Mouse (Mus musculus) kidney, embryonic 14.5 days (tissue): Measurements from ENCODE around the gene Polr3h. TPM values are rescaled to one million over a fixed set of nuclear protein-coding genes. Genes with fewer than 3 reads are reported as not detected.
"Not testable (repeated sequence)": the region's sequence is repeated elsewhere in the genome, so short reads cannot be mapped to it uniquely, and the experiment has no call there.

ENCODE experiments used
- ATAC-seq: fragments of 200-750 bp; cut with Nextera tagmentation; 2 replicates; pipeline ENCODE4 v1.8.0; 2017; ENCODE audit warnings: moderate number of reproducible peaks, mild to moderate bottlenecking, moderate TSS enrichment, moderate library complexity; ENCODE audit not compliant: low FRiP score, low TSS enrichment
- H3K27ac ChIP-seq: fragments of 300-500 bp; sonication (generic); 2 replicates; pipeline ENCODE4 v1.5.1; 2014; ENCODE audit warnings: low read depth, mild to moderate bottlenecking, low read length, moderate library complexity, mixed read lengths
- H3K27me3 ChIP-seq: fragments of 300-500 bp; sonication (generic); 2 replicates; pipeline ENCODE4 v1.6.1; 2014; ENCODE audit warnings: mild to moderate bottlenecking, low read length; ENCODE audit not compliant: control insufficient read depth, insufficient read depth
- H3K36me3 ChIP-seq: fragments of 300-500 bp; sonication (generic); 2 replicates; pipeline ENCODE4 v1.6.1; 2014; ENCODE audit warnings: low read length, mixed read lengths; ENCODE audit not compliant: control insufficient read depth, insufficient read depth
- H3K4me1 ChIP-seq: fragments of 300-500 bp; sonication (generic); 2 replicates; pipeline ENCODE4 v1.6.1; 2014; ENCODE audit warnings: low read length, mixed read lengths; ENCODE audit not compliant: control insufficient read depth, insufficient read depth
- H3K4me2 ChIP-seq: fragments of 300-500 bp; sonication (generic); replicated peaks from 2 replicates; pipeline ENCODE4 v1.6.1; 2014; ENCODE audit warnings: low read depth, mild to moderate bottlenecking, low read length
- H3K4me3 ChIP-seq: fragments of 300-500 bp; sonication (generic); 2 replicates; pipeline ENCODE4 v1.5.1; 2014; ENCODE audit warnings: mild to moderate bottlenecking, low read length
- H3K9ac ChIP-seq: fragments of 300-500 bp; sonication (generic); 2 replicates; pipeline ENCODE4 v1.6.1; 2014; ENCODE audit warnings: low read depth, mild to moderate bottlenecking, low read length, moderate library complexity
- H3K9me3 ChIP-seq: fragments of 300-500 bp; sonication (generic); 2 replicates; pipeline ENCODE4 v1.6.1; 2016; ENCODE audit warnings: low read length; ENCODE audit not compliant: control insufficient read depth
- WGBS: fragments of 180-500 bp; shearing (Covaris S2); extraction: QIAGEN DNeasy Blood & Tissue Kit; methylation state at CpG from one replicate; pipeline ENCODE4 v1.1.7; 2014; 5-methylcytosine and 5-hydroxymethylcytosine counted together
- polyA plus RNA-seq: library from polyadenylated mRNA; unstranded; fragments of >200 nt; fragmentation: Nextera tagmentation; extraction: Ambion mirVana; gene quantifications from 2 replicates; pipeline ENCODE4 v1.2.1, GENCODE M21; 2014

Polr3h gene
- polyA plus RNA-seq, 1 experiment from 2014 or later: 78.9 TPM

GRCm38 (mm10) chr15:81914668-81915067 lies 11.4 kb downstream of the Polr3h start:
- no peak overlapping the region for H3K4me3 ChIP-seq
- no peak overlapping the region for H3K4me2 ChIP-seq
- H3K27me3 ChIP-seq: no peaks in the 10 kb centered on the region
- peaks cover 82% of the 10 kb centered on the region for H3K36me3 ChIP-seq
- H3K9ac ChIP-seq: no peak overlapping the region
- WGBS: 78% methylated on average over 5 of the region's 5 CpGs
- no peak; the same call in 1 of the 2 replicates for ATAC-seq
- H3K27ac ChIP-seq: no peak overlapping the region
- no peaks in the 10 kb centered on the region for H3K4me1 ChIP-seq
- no peaks in the 10 kb centered on the region for H3K9me3 ChIP-seq

DNA sequence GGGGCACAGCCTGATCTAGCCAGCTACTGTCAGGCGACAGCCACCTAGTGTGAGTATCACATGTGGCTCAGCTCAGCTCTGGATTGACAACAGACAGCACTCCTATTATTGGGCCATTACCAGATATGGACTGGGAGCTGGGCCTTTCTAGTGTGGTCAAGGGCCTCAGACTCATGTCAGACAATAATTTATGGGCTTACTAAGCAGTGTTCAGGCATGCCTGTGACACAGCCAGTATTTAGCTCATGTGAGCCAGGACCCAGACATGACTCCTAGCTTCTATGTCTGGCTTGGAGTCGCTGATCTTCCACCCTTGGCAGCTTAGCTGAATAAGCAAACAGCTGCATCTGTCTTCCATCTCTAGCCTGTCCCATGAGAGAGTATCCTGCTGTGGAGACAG lies 13.5 kb downstream of the Polr3h start:
- Histone ChIP-seq H3K4me2 (no peak overlapping the region), H3K36me3 (peaks cover 89% of the 10 kb centered on the region), H3K9ac (no peak overlapping the region), H3K4me3 (no peak overlapping the region), H3K4me1 (no peaks in the 10 kb centered on the region), H3K27ac (no peak overlapping the region), H3K27me3 (no peaks in the 10 kb centered on the region), H3K9me3 (no peaks in the 10 kb centered on the region)
- WGBS: 63% methylated on average over 2 of the region's 2 CpGs
- no peak for ATAC-seq

GRCm38 (mm10) chr15:81908767-81909166 lies 17.3 kb downstream of the Polr3h start:
- not testable (repeated sequence) for H3K9me3 ChIP-seq, H3K4me2 ChIP-seq, H3K4me1 ChIP-seq, H3K27me3 ChIP-seq, H3K27ac ChIP-seq, H3K4me3 ChIP-seq, ATAC-seq, H3K9ac ChIP-seq
- 89% methylated on average over 4 of the region's 4 CpGs for WGBS
- H3K36me3 ChIP-seq: peaks cover 94% of the 10 kb centered on the region

DNA sequence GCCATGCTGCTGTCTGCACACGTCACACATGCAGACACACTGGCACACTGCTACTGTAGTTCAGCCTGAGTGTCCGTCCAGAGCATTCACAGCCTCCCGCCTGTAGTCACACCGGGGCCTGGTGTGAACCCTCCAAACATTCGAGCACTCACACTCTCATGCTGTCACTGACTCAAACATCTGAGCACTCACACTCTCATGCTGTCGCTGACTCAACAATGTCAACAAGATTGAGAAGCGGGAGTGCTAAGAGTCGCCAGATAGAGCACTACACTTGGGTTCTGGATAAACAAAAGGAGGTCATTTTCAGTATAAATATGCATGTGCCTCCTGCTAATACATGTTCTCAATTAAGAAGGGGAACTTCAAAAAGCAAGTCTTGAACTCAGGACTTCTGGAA lies 18.1 kb downstream of the Polr3h start:
- Histone ChIP-seq H3K27ac (no peak overlapping the region), H3K9me3 (no peaks in the 10 kb centered on the region), H3K4me1 (no peaks in the 10 kb centered on the region), H3K27me3 (no peaks in the 10 kb centered on the region), H3K36me3 (peaks cover 93% of the 10 kb centered on the region), H3K4me2 (no peak overlapping the region), H3K9ac (no peak overlapping the region), H3K4me3 (no peak overlapping the region)
- whole genome bisulfite sequencing: 91% methylated on average over 8 of the region's 8 CpGs
- ATAC-seq: no peak

DNA sequence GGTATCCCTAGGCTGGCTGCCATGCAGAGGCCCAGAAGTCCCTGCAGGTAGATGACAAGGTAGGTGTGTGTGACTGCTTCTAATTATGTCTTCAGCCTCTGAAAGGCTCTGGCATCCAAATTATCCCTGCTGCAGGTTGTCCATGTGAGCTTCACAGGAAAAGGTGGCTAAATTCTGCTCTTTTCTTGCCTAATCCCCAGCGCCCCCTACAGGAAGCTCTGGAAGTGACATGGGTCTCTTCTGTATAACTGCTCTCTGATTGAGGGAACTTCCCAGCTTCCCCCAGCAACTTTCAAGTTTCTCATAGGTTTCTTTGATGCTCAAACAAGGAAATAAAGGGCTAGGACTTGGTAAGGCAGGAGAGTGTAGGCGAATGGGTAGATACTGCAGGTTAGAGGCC lies 21.1 kb downstream of the Polr3h start:
- no peaks in the 10 kb centered on the region for H3K9me3 ChIP-seq
- no peak overlapping the region for H3K9ac ChIP-seq
- H3K4me2 ChIP-seq: no peak overlapping the region
- H3K4me1 ChIP-seq: no peaks in the 10 kb centered on the region
- H3K4me3 ChIP-seq: no peak overlapping the region
- no peak overlapping the region for H3K27ac ChIP-seq
- H3K27me3 ChIP-seq: no peaks in the 10 kb centered on the region
- peaks cover 92% of the 10 kb centered on the region for H3K36me3 ChIP-seq
- WGBS: 42% methylated on average over 2 of the region's 2 CpGs
- ATAC-seq: no peak

- H3K9ac ChIP-seq: no peak overlapping the region
- H3K36me3 ChIP-seq: peaks cover 75% of the 10 kb centered on the region
- H3K9me3 ChIP-seq: no peaks in the 10 kb centered on the region
- H3K27me3 ChIP-seq: no peaks in the 10 kb centered on the region
- H3K4me1 ChIP-seq: no peaks in the 10 kb centered on the region
- H3K4me2 ChIP-seq: no peak overlapping the region
- ATAC-seq: no peak
- H3K4me3 ChIP-seq: no peak overlapping the region
- 97% methylated on average over 2 of the region's 2 CpGs for WGBS
- H3K27ac ChIP-seq: no peak overlapping the region
These were observed 27.3 kb downstream of the Polr3h start for GRCm38 (mm10) chr15:81898751-81899150.

- Histone ChIP-seq H3K27me3 (no peaks in the 10 kb centered on the region), H3K27ac (no peak overlapping the region), H3K4me1 (no peaks in the 10 kb centered on the region), H3K9ac (no peak overlapping the region), H3K36me3 (peaks cover 69% of the 10 kb centered on the region), H3K9me3 (no peaks in the 10 kb centered on the region), H3K4me2 (no peak overlapping the region), H3K4me3 (no peak overlapping the region)
- WGBS: 89% methylated on average over 5 of the region's 5 CpGs
- no peak for ATAC-seq
These were observed 28.3 kb downstream of the Polr3h start for GRCm38 (mm10) chr15:81897607-81898285.

DNA sequence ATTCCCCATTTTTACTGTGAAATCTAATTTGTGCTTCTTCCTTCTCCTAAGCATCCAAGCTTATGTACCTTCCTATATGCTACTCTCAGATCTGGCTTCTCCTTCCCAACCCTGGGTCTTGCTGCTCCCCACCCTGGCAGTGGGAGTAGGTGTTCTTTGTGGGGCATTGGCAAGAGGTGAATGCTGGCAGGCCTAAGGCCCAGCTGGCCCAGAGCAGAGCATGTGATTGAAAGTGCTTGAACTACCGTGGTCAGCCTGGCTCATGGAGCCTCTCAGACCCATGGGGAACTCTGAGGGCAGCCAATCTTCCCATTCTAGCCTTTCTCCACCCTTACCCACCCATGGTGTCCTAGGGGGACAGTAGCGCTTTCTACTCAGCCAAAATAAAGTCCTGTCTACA lies 29.6 kb downstream of the Polr3h start:
- Histone ChIP-seq H3K9me3 (no peaks in the 10 kb centered on the region), H3K4me3 (no peak overlapping the region), H3K4me2 (no peak overlapping the region), H3K36me3 (peaks cover 68% of the 10 kb centered on the region), H3K9ac (no peak overlapping the region), H3K27me3 (no peaks in the 10 kb centered on the region), H3K27ac (no peak overlapping the region), H3K4me1 (no peaks in the 10 kb centered on the region)
- 91% methylated on average over 2 of the region's 2 CpGs for whole genome bisulfite sequencing
- ATAC-seq: no peak

GRCm38 (mm10) chr15:81894002-81894401 lies 32.0 kb downstream of the Polr3h start:
- no peak overlapping the region for H3K27ac ChIP-seq
- H3K4me1 ChIP-seq: no peaks in the 10 kb centered on the region
- ATAC-seq: no peak
- no peaks in the 10 kb centered on the region for H3K27me3 ChIP-seq
- no peaks in the 10 kb centered on the region for H3K9me3 ChIP-seq
- WGBS: 94% methylated on average over 1 of the region's 1 CpGs
- no peak overlapping the region for H3K9ac ChIP-seq
- no peak overlapping the region for H3K4me3 ChIP-seq
- H3K36me3 ChIP-seq: peaks cover 71% of the 10 kb centered on the region
- no peak overlapping the region for H3K4me2 ChIP-seq
